Mouse (Mus musculus) left cerebral cortex, postnatal 10 days (tissue): Measurements from ENCODE around the gene Hivep3. TPM values are rescaled to one million over a fixed set of nuclear protein-coding genes. Genes with fewer than 3 reads are reported as not detected.

Experiments
- DNase-seq, 2 experiments: peaks; one replicate each; pipeline ENCODE4 v3.0.0; 2021 to 2022; ENCODE audit warnings: low spot score in 2 of 2, mixed read lengths in 1 of 2; ENCODE audit errors: extremely low spot score in 1 of 2
- intact Hi-C: fragments of 180-260 bp; cut with DNase I; formaldehyde crosslinking; loops from one replicate; pipeline ENCODE4 v1.15.1; 2025
- total RNA-seq, 2 experiments: library from RNA; stranded (reverse); gene quantifications; 2 replicates each; pipeline ENCODE4 v1.2.3; 2021

The Hivep3 gene
- total RNA-seq, 2 experiments from 2014 or later, result 71.9 to 74.3 TPM

DNA sequence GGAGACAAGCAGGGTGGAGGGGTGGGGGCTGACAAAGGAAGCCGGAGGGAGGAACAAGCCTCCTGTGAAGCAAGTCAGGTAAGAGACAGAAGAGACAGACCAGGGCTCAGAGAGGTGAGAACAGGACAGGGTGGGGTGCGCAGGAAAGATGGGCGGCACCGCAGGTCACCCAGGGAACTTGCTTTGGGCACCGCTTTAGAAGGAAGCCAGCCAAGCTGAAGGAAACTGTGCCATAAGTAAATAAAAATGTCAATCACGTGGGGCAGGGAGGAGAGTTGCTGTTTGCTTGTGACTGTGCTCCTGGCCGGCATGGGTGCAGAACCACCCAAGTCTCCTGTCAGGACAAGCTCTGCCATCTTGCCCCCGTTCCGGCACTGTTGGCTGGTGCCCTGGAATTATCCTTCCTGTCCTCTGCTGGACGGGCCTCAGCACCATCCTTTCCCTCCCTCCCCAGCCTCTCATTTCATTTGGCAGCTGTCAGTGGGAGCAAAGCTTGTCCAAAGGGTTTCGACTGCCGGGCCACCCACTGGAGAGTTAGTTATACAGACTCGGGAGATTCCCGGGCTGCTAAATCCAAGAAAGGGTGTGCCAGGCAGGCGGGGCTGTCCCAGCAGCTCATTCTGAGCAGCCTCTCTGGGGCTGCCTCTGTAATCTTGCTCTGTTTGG, 338.4 kb downstream of the Hivep3 start:
- no peak for DNase-seq
- intact Hi-C loops, result no loop called here

- intact Hi-C loops, result no loop called here
- DNase-seq, result peak; percentile 36 to 49
Observed at GRCm38 (mm10) chr4:120074061-120074460, 340.5 kb downstream of the Hivep3 start.

DNA sequence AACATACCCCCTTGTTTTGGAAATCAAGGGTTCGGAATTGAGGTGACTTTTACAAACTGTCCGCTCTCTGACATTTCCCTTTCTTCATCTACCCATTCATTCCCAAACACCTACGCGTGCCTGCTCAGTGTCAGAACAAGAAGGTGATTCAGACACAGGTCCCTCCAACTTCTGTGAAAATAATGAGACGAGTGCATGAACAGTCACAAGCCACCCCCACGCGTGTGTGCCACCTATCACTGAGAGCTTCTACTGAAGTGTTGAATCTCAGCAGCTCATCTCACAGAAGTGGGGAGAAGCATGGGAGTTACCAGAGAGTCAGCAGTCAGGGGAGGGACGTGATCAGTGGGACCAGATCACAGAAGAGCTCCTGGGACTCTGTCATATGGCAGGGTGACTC, 343.7 kb downstream of the Hivep3 start:
- intact Hi-C loops, result no loop called here
- no peak for DNase-seq

DNA sequence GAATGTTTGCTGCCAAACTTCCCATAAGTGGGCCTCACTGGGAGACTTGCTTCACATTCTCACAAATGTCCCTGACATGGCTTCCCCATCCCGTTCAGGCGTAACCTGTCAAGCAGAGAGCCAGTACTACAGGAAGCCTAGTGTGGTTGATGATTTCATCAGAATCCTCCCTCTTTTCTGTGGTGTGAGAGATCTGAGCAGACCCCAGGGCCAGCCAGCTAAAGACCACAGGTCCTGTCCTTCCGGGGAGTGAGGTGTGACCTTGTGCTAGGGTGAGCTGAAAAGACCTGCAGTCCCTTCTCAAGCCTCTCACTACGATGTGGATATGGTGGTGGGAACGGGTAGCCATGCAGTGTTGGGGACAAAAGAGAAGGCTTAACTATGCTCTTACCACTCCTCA, 348.9 kb downstream of the Hivep3 start:
- intact Hi-C loops, result no loop called here
- DNase-seq, result no peak

DNA sequence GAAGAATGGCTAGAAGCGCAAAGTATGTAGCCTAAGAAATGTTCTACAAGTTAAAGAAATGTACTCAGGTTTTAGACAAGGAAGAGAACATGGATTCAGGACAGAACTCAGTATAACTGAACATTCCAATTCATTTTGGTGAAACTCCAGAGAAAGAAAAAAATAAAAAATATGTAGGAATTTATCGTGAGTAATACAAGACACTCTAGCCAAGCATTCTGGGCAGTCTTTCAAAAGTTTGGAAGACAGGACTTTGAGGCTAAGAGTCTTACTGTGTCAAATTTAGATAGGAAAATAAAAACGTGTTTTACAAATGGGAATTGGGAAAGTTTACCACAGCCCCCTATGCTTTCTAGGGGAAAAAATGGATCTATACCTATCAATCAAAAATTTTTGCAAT, 350.1 kb downstream of the Hivep3 start:
- intact Hi-C loops, result no loop called here
- no peak for DNase-seq

DNA sequence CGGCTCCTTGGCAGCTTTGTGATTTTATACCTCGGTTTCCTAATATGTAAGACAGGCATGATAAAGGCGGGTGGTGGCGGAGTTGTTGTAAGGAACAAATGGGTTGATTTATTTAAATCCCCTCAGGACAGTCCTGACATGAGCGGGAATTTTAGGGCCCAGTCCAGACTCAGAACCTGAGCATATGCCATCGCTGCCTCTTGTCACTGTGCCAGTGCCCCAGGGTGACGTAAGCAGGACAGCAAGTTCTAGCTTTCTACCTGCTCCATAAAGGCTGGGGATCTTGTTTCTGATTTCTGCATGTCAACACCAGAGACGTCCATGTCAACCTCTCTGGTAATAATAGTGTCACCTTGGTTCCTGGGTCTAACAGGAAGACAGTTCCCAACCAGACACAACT, 356.0 kb downstream of the Hivep3 start:
- DNase-seq, result no peak
- intact Hi-C loops, result no loop called here

DNA sequence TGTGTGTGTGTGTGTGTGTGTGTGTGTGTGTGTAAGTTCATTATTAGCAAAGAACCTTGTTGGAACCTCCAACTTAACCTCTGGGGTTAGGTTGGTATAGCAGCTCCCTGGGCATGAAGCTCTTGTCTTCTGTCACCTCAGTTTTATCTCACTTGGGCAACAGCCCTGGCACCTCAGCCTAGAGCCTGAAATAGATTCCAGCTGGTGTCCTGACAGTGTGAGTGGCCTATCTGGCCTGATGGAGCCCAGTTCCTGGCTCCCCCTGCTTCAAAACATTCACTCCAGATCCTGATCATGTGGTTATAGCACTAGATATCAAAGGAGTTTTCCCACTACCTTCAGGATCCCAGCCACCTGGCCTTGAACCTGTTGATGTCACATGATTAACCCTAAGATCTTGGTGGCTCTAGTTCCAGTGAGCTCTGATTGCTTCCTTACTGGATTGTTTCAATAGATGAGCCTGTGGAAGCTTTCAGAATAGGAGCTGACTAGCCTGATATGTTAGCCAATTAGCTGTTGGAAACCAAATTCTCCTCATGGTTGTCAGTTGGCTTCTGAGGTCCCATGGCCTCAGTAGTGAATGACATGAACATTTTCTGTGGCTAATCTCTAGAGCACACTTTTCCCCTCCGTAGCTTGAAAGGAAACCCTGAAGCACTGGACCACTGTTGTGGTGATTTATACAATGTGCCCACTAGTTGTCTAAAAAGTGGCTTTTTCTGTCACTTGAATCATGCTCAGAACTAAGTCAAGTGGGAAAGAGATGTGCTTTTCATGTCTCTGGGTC, 358.6 kb downstream of the Hivep3 start:
- no peak for DNase-seq
- intact Hi-C loops, result no loop called here

GRCm38 (mm10) chr4:120096935-120097334, 363.4 kb downstream of the Hivep3 start:
- intact Hi-C loops, result no loop called here

DNA sequence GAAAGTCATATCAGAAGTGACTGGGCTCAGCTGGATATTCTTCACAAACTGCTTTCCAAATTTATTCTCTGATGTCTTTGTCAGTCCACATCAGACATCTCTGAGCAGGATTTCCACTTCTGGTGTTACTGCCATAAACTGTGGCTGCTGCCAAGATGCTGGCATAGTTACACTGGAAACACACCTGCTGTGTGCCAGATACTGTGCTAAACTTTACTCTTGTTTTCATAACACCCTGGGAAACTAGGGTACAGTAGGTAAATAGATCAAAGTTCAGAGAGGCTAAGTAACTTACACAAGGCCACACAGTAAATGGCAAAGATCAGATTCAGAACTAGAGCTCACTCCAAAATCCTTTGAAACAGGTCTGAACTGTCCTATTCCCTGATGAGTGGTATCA, 367.6 kb downstream of the Hivep3 start:
- intact Hi-C loops, result loop anchor here (5.0 to 10.0 kb wide), 2 partner anchors 179 to 286 kb away; no protein-coding TSS in a partner anchor
- peak in 1 of 2 experiments; percentile 7 for DNase-seq

More at GRCm38 (mm10) chr4:120096935-120097334, 363.4 kb downstream of the Hivep3 start:
- peak in 1 of 2 experiments; percentile 25 for DNase-seq

DNA sequence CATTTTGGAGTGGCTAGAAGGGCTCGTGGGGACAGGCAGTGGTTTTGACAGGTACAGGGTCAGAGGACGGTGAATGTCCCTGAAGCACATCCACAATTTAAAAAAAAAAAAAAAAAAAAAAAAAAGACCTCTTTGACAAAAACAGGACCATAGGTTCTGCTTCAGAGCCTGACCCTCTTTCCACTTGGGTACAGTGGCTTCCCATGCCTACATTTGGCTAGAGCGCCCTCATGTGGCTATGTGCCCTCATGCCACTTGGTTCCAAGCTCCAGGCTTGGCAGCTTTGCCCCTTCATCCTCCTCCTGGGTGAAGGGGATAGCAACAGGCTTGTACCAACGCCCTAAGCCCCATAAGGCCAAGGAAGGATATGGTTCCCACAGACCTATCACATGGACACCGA, 371.0 kb downstream of the Hivep3 start:
- intact Hi-C loops, result loop anchor here (5.0 to 10.0 kb wide), 2 partner anchors 182 to 290 kb away; no protein-coding TSS in a partner anchor
- peak in 1 of 2 experiments; percentile 71 for DNase-seq

- intact Hi-C loops, result loop anchor here (10.0 kb wide), 1 partner anchor 292 kb away; no protein-coding TSS in a partner anchor
Observed at GRCm38 (mm10) chr4:120106362-120106761, 372.8 kb downstream of the Hivep3 start.

GRCm38 (mm10) chr4:120107787-120108186, 374.2 kb downstream of the Hivep3 start:
- DNase-seq, result peak in 1 of 2 experiments; percentile 12
- intact Hi-C loops, result loop anchor here (10.0 kb wide), 1 partner anchor 293 kb away; no protein-coding TSS in a partner anchor

More at GRCm38 (mm10) chr4:120106362-120106761, 372.8 kb downstream of the Hivep3 start:
- DNase-seq, result peak in 1 of 2 experiments; percentile 22

DNA sequence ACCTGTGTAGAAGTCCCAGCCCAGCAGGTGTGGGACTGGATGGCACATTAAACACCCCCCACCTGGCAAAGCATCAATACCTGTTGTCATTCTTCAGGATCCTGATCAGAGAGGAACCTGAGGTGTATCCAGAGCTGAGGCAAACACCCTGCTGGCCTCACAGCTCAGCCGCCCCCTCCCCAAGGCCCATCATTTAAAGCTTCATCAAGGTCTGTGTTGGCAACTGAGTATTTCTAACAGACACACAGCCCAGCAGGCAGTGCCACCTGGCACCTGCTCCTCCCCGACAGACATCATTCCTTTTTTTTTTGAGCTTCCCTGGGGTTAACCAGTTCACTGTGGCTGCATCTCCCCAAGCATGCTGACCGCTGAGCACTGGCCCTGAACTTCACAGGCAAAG, 381.9 kb downstream of the Hivep3 start:
- intact Hi-C loops, result no loop called here
- no peak for DNase-seq

DNA sequence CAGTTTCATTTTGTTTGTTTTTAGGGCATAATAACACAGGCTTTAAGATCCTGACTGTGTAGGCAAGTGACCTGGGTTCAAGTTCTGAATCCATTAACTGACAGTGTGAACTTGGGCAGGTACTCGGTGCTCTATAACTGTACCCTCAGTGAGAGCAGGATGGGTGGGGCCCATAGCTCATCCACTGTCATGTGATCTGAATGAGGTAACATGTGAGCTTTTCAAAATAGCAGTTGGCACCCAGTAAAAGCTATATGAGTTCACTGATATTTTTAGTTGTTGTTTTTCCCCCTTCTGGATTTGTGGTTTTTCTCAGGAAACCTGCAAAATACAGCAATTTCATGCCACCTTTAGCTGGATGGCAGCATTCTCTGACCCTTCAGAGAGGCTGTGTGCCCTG, 382.7 kb downstream of the Hivep3 start:
- intact Hi-C loops, result no loop called here
- DNase-seq, result no peak

DNA sequence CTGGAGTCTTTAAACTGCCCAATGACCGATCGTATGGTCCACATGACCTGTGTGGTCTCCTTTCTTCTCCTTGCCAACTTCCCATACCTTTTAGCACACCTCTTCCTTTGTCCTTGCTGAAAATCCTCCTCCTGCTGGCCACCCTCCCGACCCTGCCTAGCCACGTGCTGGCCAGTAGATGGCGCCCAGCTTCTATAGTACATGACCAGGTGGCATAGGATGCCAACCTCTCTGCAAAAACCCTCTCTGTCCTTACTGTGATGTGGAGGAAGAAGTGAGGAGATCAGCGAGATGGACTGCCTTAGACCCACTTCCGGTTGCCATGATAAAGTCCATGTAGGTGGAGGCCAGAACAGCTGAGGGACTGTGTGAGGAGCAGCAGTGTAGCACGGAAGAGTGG, 386.7 kb downstream of the Hivep3 start:
- DNase-seq, result no peak
- intact Hi-C loops, result no loop called here

DNA sequence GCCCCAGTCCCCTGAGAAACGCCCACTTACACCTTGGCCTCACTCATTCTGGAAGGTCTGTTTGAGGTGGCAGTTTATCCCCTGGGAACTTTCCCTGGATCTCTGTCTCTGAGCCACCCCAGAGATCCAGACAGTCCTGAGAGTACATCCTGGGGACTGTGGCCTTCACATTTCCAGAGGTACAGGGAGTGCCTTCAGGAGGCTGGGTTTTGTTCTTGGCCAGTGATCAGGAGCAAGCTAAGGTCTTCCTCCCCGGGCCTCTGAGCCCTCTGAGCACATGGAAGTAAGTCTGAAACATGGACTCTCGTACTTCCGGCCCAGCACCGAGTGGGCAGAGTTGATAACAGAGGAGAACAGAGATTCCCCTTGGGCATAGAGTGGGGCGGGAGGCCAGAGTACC, 391.1 kb downstream of the Hivep3 start:
- intact Hi-C loops, result no loop called here
- no peak for DNase-seq

- intact Hi-C loops, result no loop called here
Observed at GRCm38 (mm10) chr4:120126047-120126446, 392.5 kb downstream of the Hivep3 start.

GRCm38 (mm10) chr4:120127333-120127732, 393.7 kb downstream of the Hivep3 start:
- intact Hi-C loops, result no loop called here
- DNase-seq, result no peak

More at GRCm38 (mm10) chr4:120126047-120126446, 392.5 kb downstream of the Hivep3 start:
- no peak for DNase-seq

- DNase-seq, result no peak
- intact Hi-C loops, result no loop called here
Observed at GRCm38 (mm10) chr4:120128033-120128432, 394.4 kb downstream of the Hivep3 start.
